Mouse (Mus musculus): Measurements from ENCODE around the gene Tmcc1.

- no peak for TF ChIP-seq POLR2A (IDR thresholded peaks at IDR 0.05; ENCODE audit: extremely low read depth, insufficient read depth, low read length)
- TF ChIP-seq CTCF (IDR thresholded peaks at IDR 0.05; ENCODE audit: extremely low read depth, insufficient read depth, low read length) = no peak
Measured at GRCm38 (mm10) chr6:116024666-116025065, 168.6 kb downstream of the Tmcc1 start.
